Comparison of ENCODE assay signal across 27 mouse cellular contexts in the genomic region with DNA sequence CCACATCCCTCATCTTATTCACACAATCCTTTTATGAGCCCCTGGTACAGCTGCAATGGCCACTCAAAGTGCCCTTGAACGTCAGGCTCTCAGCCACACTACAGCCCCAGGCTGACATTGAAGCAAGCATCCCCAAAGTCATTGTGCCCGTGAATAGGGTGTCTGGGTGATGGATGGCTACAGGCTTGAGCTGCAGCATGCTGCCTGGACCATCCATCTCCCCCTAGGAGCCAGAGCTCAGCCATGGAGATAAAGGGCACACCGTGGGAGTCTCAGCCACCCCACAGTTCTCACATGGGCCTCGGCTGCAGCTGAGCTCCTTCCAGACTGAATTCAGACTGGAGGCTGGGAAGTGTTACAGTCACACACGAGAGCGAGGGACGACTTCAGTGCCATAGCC.
DNase-seq lines count a peak whose midpoint lies in the region; ATAC-seq and TF ChIP-seq lines count a peak whose summit lies in the region.
"Had no signal": no experiment of that assay in that cellular context is flagged by ENCODE, and none has a peak within 500 bp of the region (broad histone marks: within the 10 kb centered on the region; RNA-seq: fewer than 3 reads in every experiment).

No protein-coding gene starts in this region.

- no peak for ATAC-seq in midbrain, postnatal 0 days (ENCODE audit: low FRiP score)
- ATAC-seq in midbrain, embryonic 13.5 days, result no peak
- peak; percentile 86 for ATAC-seq in hindbrain, embryonic 13.5 days (ENCODE audit: low FRiP score)
- ATAC-seq: forebrain, embryonic 16.5 days; intestine, postnatal 0 days had no signal

- no peaks in the 10 kb centered on the region for H3K9me3 ChIP-seq in midbrain, postnatal 0 days (ENCODE audit: low read length)
- no peaks in the 10 kb centered on the region for H3K9me3 ChIP-seq in midbrain, embryonic 13.5 days
- no peaks in the 10 kb centered on the region for H3K9me3 ChIP-seq in hindbrain, embryonic 13.5 days
- H3K9me3 ChIP-seq: embryonic facial prominence, embryonic 15.5 days; heart, embryonic 12.5 days; limb, embryonic 15.5 days had no signal

- H3K4me2 ChIP-seq in midbrain, postnatal 0 days (ENCODE audit: low read depth, low read length, poor library complexity, severe bottlenecking), result no peak overlapping the region
- no peak overlapping the region for H3K4me2 ChIP-seq in midbrain, embryonic 13.5 days (replicated peaks)
- no peak overlapping the region for H3K4me2 ChIP-seq in hindbrain, embryonic 13.5 days
- H3K4me2 ChIP-seq: embryonic facial prominence, embryonic 15.5 days; heart, embryonic 12.5 days; limb, embryonic 15.5 days; lung, embryonic 14.5 days; midbrain, embryonic 11.5 days had no signal

- no peak overlapping the region for H3K9ac ChIP-seq in midbrain, postnatal 0 days (replicated peaks; ENCODE audit: low read length, poor library complexity, severe bottlenecking)
- no peak overlapping the region for H3K9ac ChIP-seq in midbrain, embryonic 13.5 days (replicated peaks)
- H3K9ac ChIP-seq in hindbrain, embryonic 13.5 days, result no peak overlapping the region
- H3K9ac ChIP-seq: embryonic facial prominence, embryonic 15.5 days; heart, embryonic 12.5 days; limb, embryonic 15.5 days; liver, embryonic 14.5 days; lung, embryonic 14.5 days had no signal

- no peaks in the 10 kb centered on the region for H3K27me3 ChIP-seq in midbrain, postnatal 0 days (ENCODE audit: insufficient read depth, low read length)
- no peaks in the 10 kb centered on the region for H3K27me3 ChIP-seq in midbrain, embryonic 13.5 days
- no peaks in the 10 kb centered on the region for H3K27me3 ChIP-seq in hindbrain, embryonic 13.5 days
- H3K27me3 ChIP-seq: embryonic facial prominence, embryonic 15.5 days; limb, embryonic 15.5 days had no signal

- WGBS in midbrain, postnatal 0 days, result 42% methylated on average over 7 of the region's 7 CpGs
- WGBS in midbrain, embryonic 13.5 days, result 47% methylated on average over 7 of the region's 7 CpGs
- 20% methylated on average over 7 of the region's 7 CpGs for WGBS in hindbrain, embryonic 13.5 days

- H3K36me3 ChIP-seq in midbrain, postnatal 0 days (ENCODE audit: insufficient read depth, low read length), result no peaks in the 10 kb centered on the region
- H3K36me3 ChIP-seq in midbrain, embryonic 13.5 days, result no peaks in the 10 kb centered on the region
- no peaks in the 10 kb centered on the region for H3K36me3 ChIP-seq in hindbrain, embryonic 13.5 days
- H3K36me3 ChIP-seq: embryonic facial prominence, embryonic 15.5 days; heart, embryonic 12.5 days; limb, embryonic 15.5 days had no signal

- H3K27ac ChIP-seq in midbrain, postnatal 0 days (ENCODE audit: low read depth, low read length), result no peak overlapping the region
- no peak overlapping the region for H3K27ac ChIP-seq in midbrain, embryonic 13.5 days
- peak overlapping the region; percentile 58 for H3K27ac ChIP-seq in hindbrain, embryonic 13.5 days
- H3K27ac ChIP-seq: embryonic facial prominence, embryonic 15.5 days; left cerebral cortex, adult 2 months; limb, embryonic 15.5 days; liver, embryonic 14.5 days had no signal

- DNase-seq in midbrain, postnatal 0 days (ENCODE audit: low spot score), result peak; percentile 57
- peak; percentile 47 for DNase-seq in neural tube, embryonic 10.5 days (ENCODE audit: extremely low spot score, low spot score)
- no peak for DNase-seq in thymus, postnatal 14 days
- no peak for DNase-seq in kidney, adult 11 months
- DNase-seq in layer of hippocampus, adult 9-10 months (ENCODE audit: low spot score), result no peak
- DNase-seq: adrenal gland, adult 2 months; cerebellum, adult 11-12 months; cerebellum, postnatal 10 days; gastrocnemius, postnatal 14 days; heart, adult 11 months; heart, postnatal 10 days; kidney, postnatal 4 days; layer of hippocampus, adult 9-11 months; left cerebral cortex, postnatal 4 days; lung, embryonic 14.5 days; right cerebral cortex, postnatal 25 days; spleen, adult 18-20 months had no signal

- H3K4me3 ChIP-seq in midbrain, postnatal 0 days (ENCODE audit: low read depth, low read length), result no peak overlapping the region
- H3K4me3 ChIP-seq in midbrain, embryonic 13.5 days (replicated peaks), result no peak overlapping the region
- H3K4me3 ChIP-seq in hindbrain, embryonic 13.5 days, result no peak overlapping the region
- H3K4me3 ChIP-seq: embryonic facial prominence, embryonic 15.5 days; heart, embryonic 12.5 days; left cerebral cortex, adult 2 months; limb, embryonic 15.5 days had no signal

- TF ChIP-seq CTCF in midbrain, postnatal 0 days (IDR thresholded peaks at IDR 0.05), result no peak

- H3K4me1 ChIP-seq in midbrain, postnatal 0 days (ENCODE audit: insufficient read depth, low read length), result no peaks in the 10 kb centered on the region
- peaks cover 9% of the 10 kb centered on the region for H3K4me1 ChIP-seq in midbrain, embryonic 13.5 days (replicated peaks)
- peaks cover 20% of the 10 kb centered on the region for H3K4me1 ChIP-seq in hindbrain, embryonic 13.5 days (replicated peaks)
- H3K4me1 ChIP-seq: embryonic facial prominence, embryonic 15.5 days; heart, embryonic 12.5 days; limb, embryonic 15.5 days had no signal

Comparison
In these comparisons a context has a peak if more than half of its experiments do, and no peak if none do; other contexts are left out.
1. DNase-seq: peak in midbrain, postnatal 0 days (single experiment) and neural tube, embryonic 10.5 days (single experiment); none in thymus, postnatal 14 days (single experiment), kidney, adult 11 months (single experiment) and layer of hippocampus, adult 9-10 months (single experiment).